Mouse (Mus musculus): Measurements from ENCODE around the gene Pxk.

GRCm38 (mm10) chr14:8080718-8081117 is 17.3 kb upstream of the Pxk start:
- TF ChIP-seq CTCF (IDR thresholded peaks at IDR 0.05; ENCODE audit: low read depth, low read length): no peak
- TF ChIP-seq POLR2A (IDR thresholded peaks at IDR 0.05; ENCODE audit: insufficient read depth, low read length): no peak
- no peak for TF ChIP-seq EP300 (IDR thresholded peaks at IDR 0.05; ENCODE audit: insufficient read depth, low read depth, low read length)

Measured in ES-Bruce4 (cell line).